Mouse (Mus musculus) CH12.LX (cell line): ENCODE measurements around the gene Palm2. TPM values are rescaled to one million over a fixed set of nuclear protein-coding genes. Genes with fewer than 3 reads are reported as not detected.

Source experiments
- DNase-seq: peaks from one replicate; pipeline ENCODE4 v3.0.0-alpha.2; 2013; ENCODE audit errors: extremely low read depth
- H3K27ac ChIP-seq: 2 replicates; pipeline ENCODE4 v1.5.1; 2012; ENCODE audit warnings: low read depth, mild to moderate bottlenecking, control low read depth, moderate library complexity; ENCODE audit not compliant: insufficient read depth
- H3K27me3 ChIP-seq: replicated peaks from 2 replicates; pipeline ENCODE3; 2012; ENCODE audit warnings: inconsistent platforms
- H3K36me3 ChIP-seq, 2 experiments: replicated peaks in 1 of 2; 2 replicates each; pipeline versions ENCODE3 to v1.6.1; 2012; ENCODE audit warnings: inconsistent platforms in 1 of 2, low read length in 1 of 2, mild to moderate bottlenecking in 1 of 2, mixed read lengths in 1 of 2, moderate library complexity in 1 of 2; ENCODE audit not compliant: control insufficient read depth in 1 of 2, insufficient read depth in 1 of 2
- H3K4me1 ChIP-seq, 2 experiments: 2 replicates each; pipeline ENCODE4 v1.6.1; 2012; ENCODE audit warnings: inconsistent platforms in 1 of 2, moderate library complexity in 1 of 2; ENCODE audit not compliant: insufficient read depth in 2 of 2, control insufficient read depth in 1 of 2
- H3K4me2 ChIP-seq: 2 replicates; pipeline ENCODE4 v1.6.1; 2012; ENCODE audit warnings: low read depth, mild to moderate bottlenecking, control low read depth; ENCODE audit not compliant: poor library complexity, insufficient read depth, severe bottlenecking
- H3K4me3 ChIP-seq, 3 experiments: fragments of 150-350 bp in 1 of 3; sonication (generic) in 1 of 3; replicated peaks in 1 of 3; 2 replicates each; pipeline versions ENCODE3 to v1.5.1; 2011 to 2012; ENCODE audit warnings: low read depth in 2 of 3, low read length in 2 of 3, mild to moderate bottlenecking in 2 of 3, moderate library complexity in 2 of 3, control low read depth in 1 of 3, improper control_type of control experiment in 1 of 3, inconsistent platforms in 1 of 3, mixed read lengths in 1 of 3; ENCODE audit not compliant: poor library complexity in 1 of 3
- H3K79me2 ChIP-seq: replicated peaks from 2 replicates; pipeline ENCODE4 v1.6.1; 2012; ENCODE audit warnings: mild to moderate bottlenecking, moderate library complexity; ENCODE audit not compliant: control insufficient read depth, poor library complexity, insufficient read depth, severe bottlenecking; ENCODE audit errors: extremely low read depth
- H3K9ac ChIP-seq: 2 replicates; pipeline ENCODE4 v1.6.1; 2012; ENCODE audit warnings: low read depth, mild to moderate bottlenecking, control low read depth, moderate library complexity; ENCODE audit not compliant: insufficient read depth
- H3K9me3 ChIP-seq: replicated peaks from 2 replicates; pipeline ENCODE3; 2012; ENCODE audit warnings: low read length, inconsistent platforms, mixed read lengths
- BHLHE40 ChIP-seq: IDR thresholded peaks from 2 replicates; pipeline ENCODE4 v1.6.1; 2011; ENCODE audit warnings: mild to moderate bottlenecking, low read depth, low read length, improper control_type of control experiment
- CTCF ChIP-seq, 2 experiments: IDR thresholded peaks in 1 of 2; conservative IDR thresholded peaks in 1 of 2; 2 replicates each; pipeline ENCODE4 v1.5.1; 2011 to 2012; ENCODE audit warnings: low read depth in 2 of 2, low read length in 2 of 2, improper control_type of control experiment in 1 of 2, inconsistent platforms in 1 of 2, mild to moderate bottlenecking in 1 of 2, moderate library complexity in 1 of 2
- ELF1 ChIP-seq: IDR thresholded peaks from 2 replicates; pipeline ENCODE4 v1.6.1; 2014; ENCODE audit warnings: low read depth, mild to moderate bottlenecking, inconsistent platforms, low read length, improper control_type of control experiment
- EP300 ChIP-seq: IDR thresholded peaks from 2 replicates; pipeline ENCODE4 v1.6.1; 2011; ENCODE audit warnings: low read length, improper control_type of control experiment
- ETS1 ChIP-seq: conservative IDR thresholded peaks from 2 replicates; pipeline ENCODE4 v1.6.1; 2012; ENCODE audit warnings: low read depth, mild to moderate bottlenecking, inconsistent platforms, low read length, improper control_type of control experiment, moderate library complexity
- GABPA ChIP-seq: IDR thresholded peaks from 2 replicates; pipeline ENCODE4 v1.6.1; 2012; ENCODE audit warnings: low read depth, low read length, improper control_type of control experiment, inconsistent platforms; ENCODE audit not compliant: insufficient replicate concordance
- IRF4 ChIP-seq: IDR thresholded peaks from 2 replicates; pipeline ENCODE4 v1.6.1; 2014; ENCODE audit warnings: low read depth, mild to moderate bottlenecking, inconsistent platforms, low read length, improper control_type of control experiment
- JUN ChIP-seq: IDR thresholded peaks from 2 replicates; pipeline ENCODE4 v1.6.1; 2011; ENCODE audit warnings: low read depth, mild to moderate bottlenecking, low read length, improper control_type of control experiment, moderate library complexity; ENCODE audit not compliant: insufficient read depth
- JUND ChIP-seq: conservative IDR thresholded peaks from 2 replicates; pipeline ENCODE4 v1.6.1; 2011; ENCODE audit warnings: low read depth, low read length, improper control_type of control experiment
- KAT2A ChIP-seq: IDR thresholded peaks from 2 replicates; pipeline ENCODE4 v1.6.1; 2012; ENCODE audit warnings: low read length, improper control_type of control experiment, inconsistent platforms; ENCODE audit not compliant: insufficient replicate concordance
- MXI1 ChIP-seq: IDR thresholded peaks from 2 replicates; pipeline ENCODE4 v1.6.1; 2011; ENCODE audit warnings: mild to moderate bottlenecking, low read depth, low read length, improper control_type of control experiment
- RCOR1 ChIP-seq: conservative IDR thresholded peaks from 2 replicates; pipeline ENCODE4 v1.6.1; 2012; ENCODE audit warnings: low read depth, mild to moderate bottlenecking, inconsistent platforms, low read length, improper control_type of control experiment
- SIN3A ChIP-seq: IDR thresholded peaks from 2 replicates; pipeline ENCODE4 v1.6.1; 2012; ENCODE audit warnings: low read length, improper control_type of control experiment, inconsistent platforms
- TCF12 ChIP-seq: IDR thresholded peaks from 2 replicates; pipeline ENCODE4 v1.6.1; 2014; ENCODE audit warnings: low read depth, mild to moderate bottlenecking, inconsistent platforms, low read length, improper control_type of control experiment
- UBTF ChIP-seq: IDR thresholded peaks from 2 replicates; pipeline ENCODE4 v1.6.1; 2012; ENCODE audit warnings: low read depth, mild to moderate bottlenecking, inconsistent platforms, low read length, improper control_type of control experiment, moderate library complexity
- ZKSCAN1 ChIP-seq: IDR thresholded peaks from 2 replicates; pipeline ENCODE4 v1.6.1; 2012; ENCODE audit warnings: low read depth, inconsistent platforms, low read length, improper control_type of control experiment, borderline replicate concordance
- ZMIZ1 ChIP-seq: IDR thresholded peaks from 2 replicates; pipeline ENCODE4 v1.6.1; 2012; ENCODE audit warnings: low read depth, mild to moderate bottlenecking, inconsistent platforms, low read length, improper control_type of control experiment
- ZNF384 ChIP-seq: IDR thresholded peaks from 2 replicates; pipeline ENCODE4 v1.6.1; 2012; ENCODE audit warnings: low read depth, low read length, improper control_type of control experiment, inconsistent platforms
- dilution Hi-C: fragments of 300-500 bp; cut with MboI; formaldehyde crosslinking; loops from 2 replicates; pipeline ENCODE4 v1.14.3; 2020; ENCODE audit warnings: low sequenced_read_pairs; ENCODE audit not compliant: extremely low pct_unique_long_range_greater_than_20kb, extremely low pct_ligation_motif_present
- in situ Hi-C: fragments of 300-500 bp; cut with MboI; formaldehyde crosslinking; loops from 3 replicates; pipeline ENCODE4 v1.14.3; 2019; ENCODE audit warnings: low sequenced_read_pairs, low pct_ligation_motif_present, low pct_unique_long_range_greater_than_20kb, mixed read lengths
- polyA plus RNA-seq: library from polyadenylated mRNA; unstranded; fragments of >175 nt; gene quantifications from 2 replicates; pipeline ENCODE4 v1.2.1, GENCODE M21; 2012; ENCODE audit warnings: low read depth; ENCODE audit not compliant: insufficient read length
- total RNA-seq, 2 experiments: library from RNA; depleted of rRNA; stranded (reverse); fragments of 300-350 nt in 1 of 2; fragments of >200 nt in 1 of 2; gene quantifications; 2 replicates each; pipeline ENCODE4 v1.2.3; 2012 to 2014

The Palm2 gene
- total and polyA plus RNA-seq, 3 experiments: not detected

DNA sequence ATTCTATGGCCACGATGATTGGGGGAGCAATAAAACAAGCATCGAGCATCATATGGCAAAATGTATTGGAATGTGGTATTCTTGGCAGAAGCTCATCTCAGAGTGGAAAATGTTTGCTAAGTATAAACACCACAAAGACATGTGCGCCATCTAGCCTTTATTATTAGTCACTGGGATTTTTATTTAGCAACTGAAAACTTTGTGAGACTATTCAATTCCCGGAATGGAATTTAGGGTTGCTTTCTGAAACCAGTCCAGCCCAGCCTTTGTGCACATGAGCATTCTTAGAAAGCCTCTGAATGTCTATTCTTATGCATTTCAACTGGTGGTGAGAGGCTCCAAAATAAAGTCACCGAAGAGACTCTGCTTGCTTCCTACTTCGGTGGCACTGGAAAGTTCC, 55.8 kb downstream of the Palm2 start:
- in situ Hi-C loops (no loop called here), dilution Hi-C loops (no loop called here)
- Histone ChIP-seq H3K9ac (no peak overlapping the region), H3K27me3 (no peaks in the 10 kb centered on the region), H3K4me2 (no peak overlapping the region), H3K4me1 (no peaks in the 10 kb centered on the region), H3K36me3 (no peaks in the 10 kb centered on the region), H3K27ac (no peak overlapping the region), H3K9me3 (no peaks in the 10 kb centered on the region), H3K79me2 (no peaks in the 10 kb centered on the region), H3K4me3 (no peak overlapping the region)
- DNase-seq: no peak
- TF ChIP-seq CTCF (conservative IDR thresholded peaks at IDR 0.05 in 1 of 2, IDR thresholded peaks at IDR 0.05 in 1 of 2; ENCODE audit: low read depth in 2 of 2, low read length in 2 of 2) (0 out of 4 replicates have a peak, but pooled peaks of 1 of the 2 experiments have one; percentile 4), UBTF (no peak), MXI1 (no peak)

GRCm38 (mm10) chr4:57504792-57505191, 70.7 kb downstream of the Palm2 start:
- TF ChIP-seq KAT2A (no peak), ELF1 (no peak), ZMIZ1 (no peak), SIN3A (no peak), TCF12 (no peak), GABPA (no peak), JUND (no peak), BHLHE40 (no peak), ZKSCAN1 (no peak), JUN (no peak), ZNF384 (no peak), EP300 (no peak), ETS1 (no peak), IRF4 (no peak), MXI1 (no peak), RCOR1 (no peak)
- H3K36me3 ChIP-seq: no peaks in the 10 kb centered on the region
- dilution Hi-C loops (no loop called here), in situ Hi-C loops (no loop called here)
- no peak overlapping the region for H3K9ac ChIP-seq
- H3K4me3 ChIP-seq: no peak overlapping the region
- no peaks in the 10 kb centered on the region for H3K9me3 ChIP-seq
- H3K27me3 ChIP-seq: no peaks in the 10 kb centered on the region
- DNase-seq: no peak
- H3K4me1 ChIP-seq: no peaks in the 10 kb centered on the region
- H3K79me2 ChIP-seq: no peaks in the 10 kb centered on the region
- no peak overlapping the region for H3K4me2 ChIP-seq
- no peak overlapping the region for H3K27ac ChIP-seq
